Mouse (Mus musculus): ENCODE data around the gene Tnfaip3.
A peak's percentile ranks its signal among the peaks of the same experiment; 100 is the strongest.

Gene Tnfaip3

GRCm38 (mm10) chr10:18964856-18965255 is 50.6 kb downstream of the Tnfaip3 start:
- DNase-seq (ENCODE audit: low spot score), result no peak

DNA sequence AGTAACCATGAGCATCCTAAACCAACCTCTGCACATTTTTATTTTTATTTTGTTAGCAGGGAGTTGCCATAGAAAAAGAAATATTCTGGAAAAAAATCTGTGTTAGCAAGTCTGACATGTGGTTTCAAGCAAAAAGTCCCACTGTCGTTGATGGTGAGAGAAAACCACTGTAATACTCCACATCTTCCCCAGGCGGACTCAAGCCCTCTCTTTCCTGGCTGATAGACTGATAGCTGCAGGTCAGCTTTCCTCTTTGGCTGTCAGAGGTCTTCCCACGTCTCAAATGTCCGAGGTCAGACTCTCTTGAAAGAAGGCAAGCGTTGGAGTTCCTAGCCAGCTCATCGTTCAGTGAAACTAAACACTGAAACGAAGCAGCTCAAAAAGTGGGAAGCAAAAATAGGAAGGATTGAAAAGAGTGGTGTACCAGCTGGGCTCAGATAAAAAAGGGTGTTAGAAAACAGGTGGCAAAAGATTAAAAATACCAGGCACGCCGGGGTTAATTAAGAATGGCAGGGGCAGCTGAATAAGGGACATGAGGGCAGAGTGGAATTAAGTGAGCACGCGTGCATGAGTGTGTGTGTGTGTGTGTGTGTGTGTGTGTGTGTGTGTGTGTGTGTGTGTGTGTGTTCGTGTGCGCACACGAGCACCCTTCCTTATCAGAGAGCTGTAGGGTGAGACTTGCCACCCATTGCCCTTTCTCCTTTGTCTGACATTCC is 55.5 kb downstream of the Tnfaip3 start:
- DNase-seq (ENCODE audit: low spot score), result no peak

DNA sequence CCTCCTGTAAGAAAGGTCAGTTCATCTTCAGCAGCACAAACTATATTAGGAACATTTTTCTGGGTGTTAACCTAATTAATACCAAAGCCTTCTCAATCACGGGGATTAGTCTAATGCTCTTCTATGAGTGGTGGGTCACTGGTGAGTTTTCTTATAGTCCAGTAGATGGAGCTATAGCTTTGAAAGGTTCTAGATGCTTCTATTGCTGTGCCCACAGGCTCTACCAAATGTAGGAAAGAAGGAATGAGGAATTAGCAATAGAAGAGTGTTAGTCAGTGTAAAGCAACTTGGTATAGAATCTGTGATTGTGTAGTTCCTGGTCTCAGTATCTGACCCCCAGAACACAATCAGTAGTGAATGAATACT is 61.8 kb downstream of the Tnfaip3 start:
- peak; percentile 3 for DNase-seq (ENCODE audit: low spot score)

- no peak for DNase-seq (ENCODE audit: low spot score)
These were observed 62.3 kb downstream of the Tnfaip3 start for GRCm38 (mm10) chr10:18953011-18953705.
